Mouse (Mus musculus) hindbrain, postnatal 0 days (tissue): ENCODE measurements around the gene Plekhh2. TPM values are rescaled to one million over a fixed set of nuclear protein-coding genes. Genes with fewer than 3 reads are reported as not detected.

Experiments used
- ATAC-seq: fragments of 200-750 bp; cut with Nextera tagmentation; 2 replicates; pipeline ENCODE4 v1.8.0; 2017; ENCODE audit warnings: mild to moderate bottlenecking, moderate TSS enrichment, moderate library complexity
- DNase-seq: peaks from one replicate; pipeline ENCODE4 v3.0.0-alpha.2; 2015; ENCODE audit warnings: low spot score
- H3K27ac ChIP-seq: fragments of 300-500 bp; sonication (generic); 2 replicates; pipeline ENCODE4 v1.5.1; 2014; ENCODE audit warnings: mild to moderate bottlenecking
- H3K27me3 ChIP-seq: fragments of 300-500 bp; sonication (generic); 2 replicates; pipeline ENCODE4 v1.6.1; 2014; ENCODE audit warnings: low read length, mixed read lengths; ENCODE audit not compliant: insufficient read depth
- H3K36me3 ChIP-seq: fragments of 300-500 bp; sonication (generic); 2 replicates; pipeline ENCODE4 v1.6.1; 2014; ENCODE audit warnings: low read length, mixed read lengths; ENCODE audit not compliant: insufficient read depth
- H3K4me1 ChIP-seq: fragments of 300-500 bp; sonication (generic); 2 replicates; pipeline ENCODE4 v1.6.1; 2014; ENCODE audit warnings: antibody characterized with exemption, low read length, mixed read lengths; ENCODE audit not compliant: insufficient read depth
- H3K4me2 ChIP-seq: fragments of 300-500 bp; sonication (generic); 2 replicates; pipeline ENCODE4 v1.6.1; 2014; ENCODE audit warnings: low read depth, mild to moderate bottlenecking, low read length, moderate library complexity, mixed read lengths
- H3K4me3 ChIP-seq: fragments of 300-500 bp; sonication (generic); 2 replicates; pipeline ENCODE4 v1.5.1; 2014; ENCODE audit warnings: low read length
- H3K9ac ChIP-seq: fragments of 300-500 bp; sonication (generic); replicated peaks from 2 replicates; pipeline ENCODE4 v1.6.1; 2014; ENCODE audit warnings: mild to moderate bottlenecking, low read length, moderate library complexity, mixed read lengths
- H3K9me3 ChIP-seq: fragments of 300-500 bp; sonication (generic); 2 replicates; pipeline ENCODE4 v1.6.1; 2016; ENCODE audit warnings: low read length, mixed read lengths
- CTCF ChIP-seq: IDR thresholded peaks from 2 replicates; pipeline ENCODE4 v1.5.1; 2016; ENCODE audit warnings: antibody characterized with exemption, control low read depth, low read depth
- WGBS: fragments of 180-500 bp; shearing (Covaris S2); extraction: QIAGEN DNeasy Blood & Tissue Kit; methylation state at CpG from one replicate; pipeline ENCODE4 v1.1.7; 2014; 5-methylcytosine and 5-hydroxymethylcytosine counted together
- polyA plus RNA-seq: library from polyadenylated mRNA; unstranded; fragments of >200 nt; fragmentation: Nextera tagmentation; extraction: Ambion mirVana; gene quantifications from 2 replicates; pipeline ENCODE4 v1.2.1, GENCODE M21; 2015
- total RNA-seq: library from RNA; depleted of rRNA; stranded (reverse); fragments of >200 nt; gene quantifications from 2 replicates; pipeline ENCODE4 v1.2.3, GENCODE M21; 2014

The Plekhh2 gene
- total and polyA plus RNA-seq, 2 experiments from 2014 or later, result 1.6 to 2.6 TPM

- Histone ChIP-seq H3K36me3 (no peaks in the 10 kb centered on the region), H3K4me3 (peak overlapping the region; percentile 78), H3K27me3 (no peaks in the 10 kb centered on the region), H3K4me2 (peak overlapping the region; percentile 78), H3K9me3 (no peaks in the 10 kb centered on the region), H3K27ac (peak overlapping the region; percentile 32; the same call in 1 of the 2 replicates), H3K4me1 (peaks cover 10% of the 10 kb centered on the region; the same call in 1 of the 2 replicates), H3K9ac (peak overlapping the region; percentile 70)
- DNase-seq, result no peak
- no peak for TF ChIP-seq CTCF
- no peak for ATAC-seq
- 28% methylated on average over 11 of the region's 11 CpGs for WGBS
These were observed 595 bp upstream of the Plekhh2 start for GRCm38 (mm10) chr17:84510961-84511639.

- H3K9me3 ChIP-seq, result no peaks in the 10 kb centered on the region
- no peaks in the 10 kb centered on the region for H3K27me3 ChIP-seq
- H3K27ac ChIP-seq, result no peak overlapping the region
- H3K4me2 ChIP-seq, result peak overlapping the region; percentile 78
- peak overlapping the region; percentile 70 for H3K9ac ChIP-seq
- TF ChIP-seq CTCF, result no peak
- H3K4me3 ChIP-seq, result peak overlapping the region; percentile 78
- 46% methylated on average over 4 of the region's 4 CpGs for WGBS
- peaks cover 10% of the 10 kb centered on the region; the same call in 1 of the 2 replicates for H3K4me1 ChIP-seq
- no peak for DNase-seq
- no peaks in the 10 kb centered on the region for H3K36me3 ChIP-seq
- ATAC-seq, result 0 out of 2 replicates have a peak, but pooled peaks have one; percentile 13
These were observed 906 bp downstream of the Plekhh2 start for GRCm38 (mm10) chr17:84512516-84513085.

DNA sequence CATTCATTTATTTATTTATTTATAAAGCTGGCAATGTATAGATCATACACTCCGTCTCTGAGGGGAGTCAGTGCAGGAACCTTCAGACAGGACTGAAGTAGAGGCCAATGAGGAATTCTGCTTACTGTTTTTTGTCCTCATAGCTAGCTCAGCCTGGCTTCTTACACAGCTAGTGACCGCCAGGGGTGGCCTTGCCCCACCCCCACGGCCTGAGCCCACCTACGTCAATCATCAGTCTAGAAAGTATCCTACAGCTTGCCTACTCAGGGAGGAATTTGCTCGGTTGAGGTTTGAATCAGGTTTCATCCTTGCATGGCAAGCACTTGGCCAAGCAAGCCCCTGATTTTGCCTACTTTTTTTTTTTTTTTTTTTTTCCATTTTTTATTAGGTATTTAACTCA, 4.2 kb downstream of the Plekhh2 start:
- no peak overlapping the region for H3K4me3 ChIP-seq
- DNase-seq, result no peak
- no peaks in the 10 kb centered on the region for H3K27me3 ChIP-seq
- H3K36me3 ChIP-seq, result no peaks in the 10 kb centered on the region
- ATAC-seq, result no peak
- H3K9ac ChIP-seq, result no peak overlapping the region
- no peaks in the 10 kb centered on the region for H3K4me1 ChIP-seq
- H3K4me2 ChIP-seq, result no peak overlapping the region
- 79% methylated on average over 5 of the region's 5 CpGs for WGBS
- no peaks in the 10 kb centered on the region for H3K9me3 ChIP-seq
- no peak overlapping the region for H3K27ac ChIP-seq
- no peak for TF ChIP-seq CTCF

GRCm38 (mm10) chr17:84519346-84519745, 7.7 kb downstream of the Plekhh2 start:
- no peak for ATAC-seq
- WGBS, result 80% methylated on average over 3 of the region's 3 CpGs
- DNase-seq, result no peak

GRCm38 (mm10) chr17:84520057-84520456, 8.4 kb downstream of the Plekhh2 start:
- Histone ChIP-seq H3K36me3 (no peaks in the 10 kb centered on the region; the same call in 1 of the 2 replicates), H3K4me1 (no peaks in the 10 kb centered on the region), H3K9ac (no peak overlapping the region), H3K9me3 (no peaks in the 10 kb centered on the region), H3K27me3 (no peaks in the 10 kb centered on the region), H3K27ac (no peak overlapping the region), H3K4me3 (no peak overlapping the region), H3K4me2 (no peak overlapping the region)
- ATAC-seq, result no peak
- no peak for TF ChIP-seq CTCF
- DNase-seq, result no peak

More at GRCm38 (mm10) chr17:84519346-84519745, 7.7 kb downstream of the Plekhh2 start:
- H3K4me2 ChIP-seq, result no peak overlapping the region
- H3K36me3 ChIP-seq, result no peaks in the 10 kb centered on the region; the same call in 1 of the 2 replicates
- H3K27me3 ChIP-seq, result no peaks in the 10 kb centered on the region
- no peak overlapping the region for H3K4me3 ChIP-seq
- H3K9ac ChIP-seq, result no peak overlapping the region
- no peaks in the 10 kb centered on the region for H3K9me3 ChIP-seq
- no peak overlapping the region for H3K27ac ChIP-seq
- no peak for TF ChIP-seq CTCF
- H3K4me1 ChIP-seq, result no peaks in the 10 kb centered on the region

- H3K27ac ChIP-seq, result peak overlapping the region; percentile 22; the same call in 1 of the 2 replicates
- H3K4me3 ChIP-seq, result no peak overlapping the region
- no peaks in the 10 kb centered on the region for H3K27me3 ChIP-seq
- no peak for TF ChIP-seq CTCF
- H3K9ac ChIP-seq, result no peak overlapping the region
- WGBS, result 53% methylated on average over 4 of the region's 4 CpGs
- no peaks in the 10 kb centered on the region for H3K4me1 ChIP-seq
- ATAC-seq, result no peak
- no peaks in the 10 kb centered on the region for H3K36me3 ChIP-seq
- no peaks in the 10 kb centered on the region for H3K9me3 ChIP-seq
- no peak for DNase-seq
- H3K4me2 ChIP-seq, result no peak overlapping the region
These were observed 17.7 kb downstream of the Plekhh2 start for GRCm38 (mm10) chr17:84529356-84529755.
